Mouse (Mus musculus) cerebellum, adult 18-20 months (tissue): Measurements from ENCODE around the gene Vamp8.

Experiments
- DNase-seq, 2 experiments: peaks; one replicate each; pipeline ENCODE4 v3.0.0; 2021

The Vamp8 gene

DNA sequence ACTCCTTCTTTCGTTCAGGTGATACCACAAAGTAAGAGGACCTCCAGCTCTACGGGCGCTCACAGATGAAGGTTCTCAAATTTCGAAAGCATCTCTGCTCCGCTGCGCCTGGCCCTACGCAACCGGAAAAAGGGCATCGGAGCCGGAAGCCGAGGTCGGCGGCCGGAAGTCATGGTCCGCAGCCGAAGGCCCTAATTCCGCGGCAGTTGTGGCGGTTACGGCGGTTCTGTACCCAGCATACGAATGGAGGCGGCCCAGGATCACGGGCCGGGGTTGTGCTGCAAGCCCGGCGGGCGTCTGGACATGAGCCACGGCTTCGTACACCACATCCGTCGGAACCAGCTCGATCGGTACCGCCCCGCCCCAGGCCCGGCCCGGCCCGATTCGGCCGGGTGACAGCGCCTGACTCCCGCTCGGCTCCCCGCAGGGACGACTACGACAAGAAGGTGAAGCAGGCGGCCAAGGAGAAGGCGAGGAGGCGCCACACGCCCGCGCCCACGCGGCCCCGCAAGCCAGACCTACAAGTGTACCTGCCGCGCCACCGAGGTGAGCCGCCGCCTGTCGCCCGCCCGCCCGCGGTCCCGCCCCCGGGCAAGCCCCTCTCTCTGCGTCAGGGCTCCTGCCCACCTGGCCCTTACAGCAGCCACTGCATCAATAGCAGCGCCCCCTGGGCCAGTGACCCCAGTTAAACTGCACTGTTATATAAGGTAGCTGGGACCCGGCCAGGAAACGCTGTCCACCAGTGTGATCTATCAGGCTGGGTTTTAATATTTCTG, 43.1 kb downstream of the Vamp8 start, which contains the start of gene 0610030E20Rik:
Gene 0610030E20Rik (plus strand): TSS at position 152 of the 776 bp plus-strand sequence.
- peak; percentile 79 to 84 for DNase-seq

DNA sequence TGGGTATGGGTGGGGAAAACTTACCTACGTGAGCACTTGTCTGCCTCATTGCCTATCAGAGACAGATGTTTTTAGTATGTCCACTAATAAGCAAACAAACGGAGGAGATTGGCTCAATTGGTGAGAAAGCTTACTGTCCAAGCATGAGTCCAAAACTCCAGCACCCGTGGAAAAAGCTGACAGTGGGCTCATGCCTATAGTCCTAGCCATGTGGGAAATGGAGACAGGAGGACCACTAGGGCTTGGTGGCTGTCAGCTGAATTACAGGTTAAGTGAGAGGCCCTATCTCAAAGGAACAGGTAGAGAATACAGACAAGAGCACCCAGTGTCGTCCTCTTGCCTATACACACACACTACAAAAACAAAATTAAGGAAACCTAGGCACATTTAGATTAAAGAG, 44.2 kb downstream of the Vamp8 start:
- peak in 1 of 2 experiments; percentile 10 for DNase-seq

DNA sequence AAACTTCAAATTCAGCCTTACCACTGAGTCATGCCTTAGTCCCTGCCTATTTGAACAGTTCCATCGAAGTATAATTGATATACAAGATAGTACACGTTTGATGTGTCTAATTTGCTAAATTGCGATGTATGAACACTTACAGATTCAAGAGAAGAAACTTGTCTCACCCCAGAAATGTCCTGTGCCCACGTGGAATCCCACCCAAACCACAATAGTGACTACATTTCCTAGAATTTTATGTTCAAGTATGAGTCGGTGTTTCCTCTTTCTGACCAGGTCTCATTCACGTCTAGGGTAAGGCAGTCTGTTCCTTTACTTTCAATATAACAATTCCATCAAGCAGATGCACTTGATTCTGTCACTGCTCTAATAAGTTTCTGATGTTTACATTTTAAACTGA, 44.9 kb downstream of the Vamp8 start:
- DNase-seq = no peak

DNA sequence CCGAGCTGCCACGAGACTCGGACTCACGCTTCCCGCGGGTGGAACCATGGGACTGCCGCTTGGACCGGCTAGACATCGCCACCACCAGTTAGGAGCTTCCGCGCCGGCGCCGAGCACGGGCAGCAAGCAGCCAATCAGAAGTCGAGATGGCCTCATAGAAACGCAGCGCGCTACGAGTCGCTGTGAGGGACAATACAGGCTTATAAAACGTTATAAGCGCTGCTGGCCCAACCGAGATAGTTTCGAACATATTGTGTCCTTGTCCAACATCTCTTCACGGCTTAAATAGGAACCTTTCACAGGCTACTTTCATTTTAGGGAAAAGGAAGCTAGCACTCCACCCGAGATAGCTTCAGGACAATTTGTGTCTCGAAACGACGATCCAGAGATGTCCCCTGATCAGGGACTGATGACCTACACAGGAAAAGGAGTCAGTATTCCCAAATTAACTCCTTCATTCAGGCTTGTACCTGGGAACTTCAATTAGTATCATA, 45.4 kb downstream of the Vamp8 start, which contains the start of gene Usp39:
Gene Usp39 (minus strand): TSS at position 111 of the 494 bp plus-strand sequence.
- peak; percentile 96 to 97 for DNase-seq

DNA sequence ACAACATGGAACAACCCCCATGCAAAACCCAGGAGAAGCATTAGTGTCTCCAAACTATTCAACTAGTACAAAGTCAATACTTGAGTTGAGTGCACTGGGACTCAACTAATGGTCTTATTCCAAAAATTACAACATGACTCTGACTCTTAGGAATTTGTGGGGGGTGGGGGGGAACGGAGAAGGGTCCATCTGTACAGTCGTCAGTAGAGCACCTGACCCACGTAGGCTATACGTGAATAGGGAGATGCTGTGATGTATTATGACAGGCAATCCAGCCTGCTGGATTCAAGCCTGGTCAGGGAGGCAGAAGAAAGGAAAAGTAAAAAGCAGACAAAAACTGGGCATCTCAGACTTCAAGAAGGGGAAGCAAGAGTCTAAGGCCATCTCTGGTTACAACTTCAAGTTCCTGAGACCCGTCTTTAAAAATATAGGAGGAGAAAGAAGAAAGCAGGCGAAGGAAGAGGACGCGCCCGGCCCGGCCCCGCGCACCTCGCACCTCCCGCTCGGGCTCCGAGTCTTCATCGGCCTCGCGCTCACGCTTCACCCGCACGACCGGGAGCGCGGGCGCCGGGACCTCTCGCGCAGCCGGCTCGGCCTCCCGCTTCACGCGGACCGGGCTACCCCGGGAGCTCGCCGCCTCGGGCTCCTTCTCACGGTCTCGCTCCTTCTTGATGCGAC, 46.0 kb downstream of the Vamp8 start:
- no peak for DNase-seq

DNA sequence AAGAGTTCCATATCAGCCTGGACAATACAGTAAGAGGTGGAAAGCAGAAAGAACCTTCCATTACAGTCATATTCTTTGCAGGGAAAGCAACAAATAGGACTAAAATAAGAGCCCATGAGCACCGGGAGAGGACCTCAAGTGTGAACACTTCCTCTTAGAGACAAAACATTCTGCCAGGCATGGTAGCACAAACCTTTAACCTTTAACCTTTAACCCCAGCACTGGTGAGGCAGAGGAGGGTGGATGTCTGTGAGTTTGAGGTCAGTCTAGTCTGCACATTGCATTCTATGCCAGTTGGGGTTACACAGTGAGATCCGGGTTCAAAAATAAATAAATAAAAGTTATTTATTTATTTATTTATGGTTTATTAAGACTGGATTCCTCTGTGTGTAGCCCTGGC, 50.0 kb downstream of the Vamp8 start:
- no peak for DNase-seq
